ENCODE assay signal across 32 mouse cellular contexts in genomic region chr10:77819203-77819602, GRCm38 (mm10). TPM values are rescaled to one million over a fixed set of nuclear protein-coding genes. Genes with fewer than 3 reads are reported as not detected.
DNase-seq lines count a peak whose midpoint lies in the region; ATAC-seq and TF ChIP-seq lines count a peak whose summit lies in the region.
"Had no signal": no experiment of that assay in that cellular context is flagged by ENCODE, and none has a peak within 500 bp of the region (broad histone marks: within the 10 kb centered on the region; RNA-seq: fewer than 3 reads in every experiment).

No protein-coding gene starts in this region.

- H3K27me3 ChIP-seq in forebrain, embryonic 14.5 days (replicated peaks; ENCODE audit: control insufficient read depth, insufficient read depth, low read length) = no peaks in the 10 kb centered on the region
- H3K27me3 ChIP-seq in forebrain, postnatal 0 days (ENCODE audit: insufficient read depth, low read length) = no peaks in the 10 kb centered on the region
- H3K27me3 ChIP-seq in midbrain, embryonic 16.5 days (ENCODE audit: control insufficient read depth, insufficient read depth, low read depth, low read length) = no peaks in the 10 kb centered on the region
- H3K27me3 ChIP-seq: embryonic facial prominence, embryonic 12.5 days; embryonic facial prominence, embryonic 15.5 days; forebrain, embryonic 12.5 days; heart, embryonic 15.5 days; hindbrain, embryonic 13.5 days had no signal

- no peak overlapping the region for H3K27ac ChIP-seq in forebrain, embryonic 14.5 days (ENCODE audit: low read depth, low read length)
- no peak overlapping the region for H3K27ac ChIP-seq in forebrain, postnatal 0 days (ENCODE audit: low read depth, low read length)
- H3K27ac ChIP-seq in midbrain, embryonic 16.5 days (ENCODE audit: low read length) = no peak overlapping the region
- H3K27ac ChIP-seq: embryonic facial prominence, embryonic 12.5 days; embryonic facial prominence, embryonic 15.5 days; forebrain, embryonic 12.5 days; heart, embryonic 15.5 days; hindbrain, embryonic 10.5 days; hindbrain, embryonic 13.5 days had no signal

- no peak overlapping the region for H3K4me2 ChIP-seq in forebrain, embryonic 14.5 days (ENCODE audit: low read length)
- no peak overlapping the region for H3K4me2 ChIP-seq in forebrain, postnatal 0 days (ENCODE audit: low read depth)
- H3K4me2 ChIP-seq in midbrain, embryonic 16.5 days (ENCODE audit: low read length) = peak overlapping the region; percentile 26; the same call in 1 of the 2 replicates
- H3K4me2 ChIP-seq: embryonic facial prominence, embryonic 12.5 days; embryonic facial prominence, embryonic 15.5 days; forebrain, embryonic 12.5 days; heart, embryonic 12.5 days; heart, embryonic 15.5 days; hindbrain, embryonic 13.5 days had no signal

- no peak overlapping the region for H3K9ac ChIP-seq in forebrain, embryonic 14.5 days (ENCODE audit: low read length)
- no peak overlapping the region for H3K9ac ChIP-seq in forebrain, postnatal 0 days
- no peak overlapping the region for H3K9ac ChIP-seq in midbrain, embryonic 16.5 days (ENCODE audit: low read depth, low read length)
- H3K9ac ChIP-seq: embryonic facial prominence, embryonic 12.5 days; embryonic facial prominence, embryonic 15.5 days; forebrain, embryonic 12.5 days; heart, embryonic 12.5 days; heart, embryonic 15.5 days had no signal

- no peak for ATAC-seq in forebrain, embryonic 14.5 days
- ATAC-seq in forebrain, postnatal 0 days = no peak
- peak; percentile 62; the same call in 1 of the 2 replicates for ATAC-seq in midbrain, embryonic 16.5 days
- ATAC-seq: CD4-positive, CD25-positive, alpha-beta regulatory T cell, adult 4 months had no signal

- no peaks in the 10 kb centered on the region for H3K4me1 ChIP-seq in forebrain, embryonic 14.5 days (ENCODE audit: control insufficient read depth, insufficient read depth, low read length)
- no peaks in the 10 kb centered on the region for H3K4me1 ChIP-seq in forebrain, postnatal 0 days (ENCODE audit: insufficient read depth)
- no peaks in the 10 kb centered on the region for H3K4me1 ChIP-seq in midbrain, embryonic 16.5 days (ENCODE audit: control insufficient read depth, insufficient read depth, low read length)
- H3K4me1 ChIP-seq: embryonic facial prominence, embryonic 12.5 days; embryonic facial prominence, embryonic 15.5 days; forebrain, embryonic 12.5 days; heart, embryonic 12.5 days; heart, embryonic 15.5 days had no signal

- WGBS in forebrain, embryonic 14.5 days = 14% methylated on average over 4 of the region's 4 CpGs
- WGBS in forebrain, postnatal 0 days = 22% methylated on average over 4 of the region's 4 CpGs
- WGBS in midbrain, embryonic 16.5 days = 28% methylated on average over 4 of the region's 4 CpGs

- H3K4me3 ChIP-seq in forebrain, embryonic 14.5 days (ENCODE audit: low read depth, low read length) = no peak overlapping the region
- no peak overlapping the region for H3K4me3 ChIP-seq in forebrain, postnatal 0 days (ENCODE audit: low read depth, low read length)
- no peak overlapping the region for H3K4me3 ChIP-seq in midbrain, embryonic 16.5 days (ENCODE audit: low read depth, low read length)
- H3K4me3 ChIP-seq: embryonic facial prominence, embryonic 12.5 days; embryonic facial prominence, embryonic 15.5 days; forebrain, embryonic 12.5 days; heart, embryonic 12.5 days; heart, embryonic 15.5 days; hindbrain, embryonic 10.5 days; hindbrain, embryonic 13.5 days had no signal

- no peak for TF ChIP-seq CTCF in forebrain, postnatal 0 days (IDR thresholded peaks at IDR 0.05; ENCODE audit: low read depth)

- no peaks in the 10 kb centered on the region for H3K36me3 ChIP-seq in forebrain, embryonic 14.5 days (ENCODE audit: control insufficient read depth, insufficient read depth, low read length)
- no peaks in the 10 kb centered on the region for H3K36me3 ChIP-seq in forebrain, postnatal 0 days (ENCODE audit: insufficient read depth)
- no peaks in the 10 kb centered on the region for H3K36me3 ChIP-seq in midbrain, embryonic 16.5 days (ENCODE audit: control insufficient read depth, insufficient read depth, low read length)
- H3K36me3 ChIP-seq: embryonic facial prominence, embryonic 12.5 days; embryonic facial prominence, embryonic 15.5 days; forebrain, embryonic 12.5 days; heart, embryonic 12.5 days; heart, embryonic 15.5 days; hindbrain, embryonic 10.5 days; hindbrain, embryonic 13.5 days had no signal

- H3K9me3 ChIP-seq in forebrain, embryonic 14.5 days (replicated peaks; ENCODE audit: control insufficient read depth, low read length) = 0 out of 2 replicates have a peak, but pooled peaks cover 2% of the 10 kb centered on the region
- no peaks in the 10 kb centered on the region for H3K9me3 ChIP-seq in forebrain, postnatal 0 days (ENCODE audit: low read length)
- 0 out of 2 replicates have a peak, but pooled peaks cover 2% of the 10 kb centered on the region for H3K9me3 ChIP-seq in midbrain, embryonic 16.5 days (replicated peaks; ENCODE audit: control insufficient read depth, low read length, poor library complexity, severe bottlenecking)
- H3K9me3 ChIP-seq: embryonic facial prominence, embryonic 12.5 days; embryonic facial prominence, embryonic 15.5 days; forebrain, embryonic 12.5 days; heart, embryonic 15.5 days had no signal

- peak; percentile 20 for DNase-seq in forebrain, embryonic 14.5 days (ENCODE audit: low spot score)
- no peak for DNase-seq in forebrain, postnatal 0 days
- peak; percentile 16 for DNase-seq in testis, postnatal 14 days (ENCODE audit: low spot score)
- no peak for DNase-seq in testis, postnatal 10 days (ENCODE audit: low spot score)
- DNase-seq in retina, postnatal 1 day = no peak
- DNase-seq: adrenal gland, adult 2 months; adrenal gland, postnatal 14 days; cerebellum, adult 11-12 months; cerebellum, adult 8-10 months; cerebellum, postnatal 10 days; cerebellum, postnatal 36 days; embryo, embryonic 11 days; gastrocnemius, postnatal 25 days; heart, adult 18-20 months; heart, postnatal 10 days; heart, postnatal 36 days had no signal

RNA-seq across cellular contexts. Expression of gene Gm2696, which starts 4.7 kb away (rescaled TPM):
- polyA plus RNA-seq in forebrain, embryonic 14.5 days (2014; fragmentation: Nextera tagmentation; extraction: Ambion mirVana) = not detected in 2 replicates
- total RNA-seq in forebrain, postnatal 0 days (2014; rRNA removed) = not detected in 2 replicates
- polyA plus RNA-seq in forebrain, postnatal 0 days (2015; fragmentation: Nextera tagmentation; extraction: Ambion mirVana) = not detected in 2 replicates
- polyA plus RNA-seq in midbrain, embryonic 16.5 days (2015; fragmentation: Nextera tagmentation; extraction: Ambion mirVana) = not detected in 2 replicates
- total RNA-seq: adrenal gland, adult 2 months; adrenal gland, postnatal 14 days; adrenal gland, postnatal 4 days; gastrocnemius, adult 8-10 months; gastrocnemius, postnatal 25 days; heart, adult 18-20 months; heart, postnatal 10 days; heart, postnatal 36 days; MEL had no signal
- polyA plus RNA-seq: adrenal gland, adult 2 months; C2C12; CD4-positive, CD25-positive, alpha-beta regulatory T cell, adult 4 months; cortical plate, adult 2 months; embryonic facial prominence, embryonic 12.5 days; forebrain, embryonic 12.5 days; gonadal fat pad, adult 2 months; heart, embryonic 12.5 days; heart, embryonic 15.5 days; hindbrain, embryonic 10.5 days; hindbrain, embryonic 13.5 days; hindbrain, embryonic 16.5 days had no signal

RNA-seq across cellular contexts. Expression of gene Gm9507, which starts 7.6 kb away (rescaled TPM):
- polyA plus RNA-seq in forebrain, embryonic 14.5 days (2014; fragmentation: Nextera tagmentation; extraction: Ambion mirVana) = not detected in 2 replicates
- total RNA-seq in forebrain, postnatal 0 days (2014; rRNA removed) = not detected in 2 replicates
- polyA plus RNA-seq in forebrain, postnatal 0 days (2015; fragmentation: Nextera tagmentation; extraction: Ambion mirVana) = not detected in 2 replicates
- not detected in 2 replicates for polyA plus RNA-seq in midbrain, embryonic 16.5 days (2015; fragmentation: Nextera tagmentation; extraction: Ambion mirVana)
- total RNA-seq: adrenal gland, adult 2 months; adrenal gland, postnatal 14 days; adrenal gland, postnatal 4 days; gastrocnemius, adult 8-10 months; gastrocnemius, postnatal 25 days; heart, adult 18-20 months; heart, postnatal 10 days; heart, postnatal 36 days; MEL had no signal
- polyA plus RNA-seq: adrenal gland, adult 2 months; C2C12; CD4-positive, CD25-positive, alpha-beta regulatory T cell, adult 4 months; cortical plate, adult 2 months; embryonic facial prominence, embryonic 12.5 days; forebrain, embryonic 12.5 days; gonadal fat pad, adult 2 months; heart, embryonic 12.5 days; heart, embryonic 15.5 days; hindbrain, embryonic 10.5 days; hindbrain, embryonic 13.5 days; hindbrain, embryonic 16.5 days had no signal

RNA-seq across cellular contexts. Expression of gene Krtap10-4, which starts 7.7 kb away (rescaled TPM):
- polyA plus RNA-seq in forebrain, embryonic 14.5 days (2014; fragmentation: Nextera tagmentation; extraction: Ambion mirVana) = not detected in 2 replicates
- not detected in 2 replicates for total RNA-seq in forebrain, postnatal 0 days (2014; rRNA removed)
- not detected in 2 replicates for polyA plus RNA-seq in forebrain, postnatal 0 days (2015; fragmentation: Nextera tagmentation; extraction: Ambion mirVana)
- not detected in 2 replicates for polyA plus RNA-seq in midbrain, embryonic 16.5 days (2015; fragmentation: Nextera tagmentation; extraction: Ambion mirVana)
- total RNA-seq: adrenal gland, adult 2 months; adrenal gland, postnatal 14 days; adrenal gland, postnatal 4 days; gastrocnemius, adult 8-10 months; gastrocnemius, postnatal 25 days; heart, adult 18-20 months; heart, postnatal 10 days; heart, postnatal 36 days; MEL had no signal
- polyA plus RNA-seq: adrenal gland, adult 2 months; C2C12; CD4-positive, CD25-positive, alpha-beta regulatory T cell, adult 4 months; cortical plate, adult 2 months; embryonic facial prominence, embryonic 12.5 days; forebrain, embryonic 12.5 days; gonadal fat pad, adult 2 months; heart, embryonic 12.5 days; heart, embryonic 15.5 days; hindbrain, embryonic 10.5 days; hindbrain, embryonic 13.5 days; hindbrain, embryonic 16.5 days had no signal

RNA-seq across cellular contexts. Expression of gene Krtap10-10, which starts 16.5 kb away (rescaled TPM):
- not detected in 2 replicates for polyA plus RNA-seq in forebrain, embryonic 14.5 days (2014; fragmentation: Nextera tagmentation; extraction: Ambion mirVana)
- total RNA-seq in forebrain, postnatal 0 days (2014; rRNA removed) = not detected in 2 replicates
- not detected in 2 replicates for polyA plus RNA-seq in forebrain, postnatal 0 days (2015; fragmentation: Nextera tagmentation; extraction: Ambion mirVana)
- not detected in 2 replicates for polyA plus RNA-seq in midbrain, embryonic 16.5 days (2015; fragmentation: Nextera tagmentation; extraction: Ambion mirVana)
- total RNA-seq: adrenal gland, adult 2 months; adrenal gland, postnatal 14 days; adrenal gland, postnatal 4 days; gastrocnemius, adult 8-10 months; gastrocnemius, postnatal 25 days; heart, adult 18-20 months; heart, postnatal 10 days; heart, postnatal 36 days; MEL had no signal
- polyA plus RNA-seq: adrenal gland, adult 2 months; C2C12; CD4-positive, CD25-positive, alpha-beta regulatory T cell, adult 4 months; cortical plate, adult 2 months; embryonic facial prominence, embryonic 12.5 days; forebrain, embryonic 12.5 days; heart, embryonic 12.5 days; heart, embryonic 15.5 days; hindbrain, embryonic 10.5 days; hindbrain, embryonic 13.5 days; hindbrain, embryonic 16.5 days had no signal

RNA-seq across cellular contexts. Expression of gene Gm19668, which starts 20.3 kb away (rescaled TPM):
- not detected in 2 replicates for polyA plus RNA-seq in forebrain, embryonic 14.5 days (2014; fragmentation: Nextera tagmentation; extraction: Ambion mirVana)
- not detected in 2 replicates for total RNA-seq in forebrain, postnatal 0 days (2014; rRNA removed)
- polyA plus RNA-seq in forebrain, postnatal 0 days (2015; fragmentation: Nextera tagmentation; extraction: Ambion mirVana) = not detected in 2 replicates
- not detected in 2 replicates for polyA plus RNA-seq in midbrain, embryonic 16.5 days (2015; fragmentation: Nextera tagmentation; extraction: Ambion mirVana)
- total RNA-seq: adrenal gland, adult 2 months; adrenal gland, postnatal 14 days; adrenal gland, postnatal 4 days; gastrocnemius, adult 8-10 months; gastrocnemius, postnatal 25 days; heart, adult 18-20 months; heart, postnatal 10 days; heart, postnatal 36 days; MEL had no signal
- polyA plus RNA-seq: adrenal gland, adult 2 months; C2C12; CD4-positive, CD25-positive, alpha-beta regulatory T cell, adult 4 months; cortical plate, adult 2 months; embryonic facial prominence, embryonic 12.5 days; forebrain, embryonic 12.5 days; gonadal fat pad, adult 2 months; heart, embryonic 12.5 days; heart, embryonic 15.5 days; hindbrain, embryonic 10.5 days; hindbrain, embryonic 13.5 days; hindbrain, embryonic 16.5 days had no signal

Comparison
In these comparisons a context has a peak if more than half of its experiments do, and no peak if none do; other contexts are left out.
1. DNase-seq: peak in forebrain, embryonic 14.5 days (single experiment) and testis, postnatal 14 days (single experiment); none in forebrain, postnatal 0 days (single experiment), testis, postnatal 10 days (single experiment) and retina, postnatal 1 day (single experiment).